Mouse (Mus musculus): ENCODE measurements around the gene Fam131c. TPM values are rescaled to one million over a fixed set of nuclear protein-coding genes. Genes with fewer than 3 reads are reported as not detected.

The Fam131c gene
- polyA plus RNA-seq (2016; fragmentation: Nextera tagmentation; extraction: Ambion mirVana), result 0.98 and 1.1 TPM in 2 replicates

- WGBS, result under 1% methylated on average over 58 of the region's 71 CpGs
- Histone ChIP-seq H3K27ac (no peak within 1 kb of the TSS), H3K9ac (peak within 1 kb of the TSS; percentile 72), H3K36me3 (no peaks in the 10 kb centered on the region), H3K4me3 (peak within 1 kb of the TSS; percentile 62), H3K9me3 (no peaks in the 10 kb centered on the region), H3K4me2 (replicated peaks) (peak within 1 kb of the TSS; percentile 100), H3K4me1 (0 out of 2 replicates have a peak, but pooled peaks cover 8% of the 10 kb centered on the region), H3K27me3 (peaks cover 60% of the 10 kb centered on the region)
- peak; percentile 3; the same call in 1 of the 2 replicates for ATAC-seq (ENCODE audit: insufficient number of reproducible peaks, insufficient read depth, low FRiP score, low TSS enrichment)
Observed at GRCm38 (mm10) chr4:141367997-141368791, at the start of gene Fam131c. Fam131c (plus strand) TSS chr4:141368220.

GRCm38 (mm10) chr4:141322526-141322925, 45.5 kb upstream of the Fam131c start:
- Histone ChIP-seq H3K27ac (no peak overlapping the region), H3K4me3 (no peak overlapping the region), H3K4me1 (peaks cover 9% of the 10 kb centered on the region; the same call in 1 of the 2 replicates), H3K27me3 (no peaks in the 10 kb centered on the region), H3K9me3 (no peaks in the 10 kb centered on the region), H3K36me3 (peaks cover 12% of the 10 kb centered on the region; the same call in 1 of the 2 replicates), H3K4me2 (replicated peaks) (no peak overlapping the region), H3K9ac (no peak overlapping the region)
- 84% methylated on average over 11 of the region's 11 CpGs for WGBS
- ATAC-seq (ENCODE audit: insufficient number of reproducible peaks, insufficient read depth, low FRiP score, low TSS enrichment), result no peak

GRCm38 (mm10) chr4:141324771-141325191, 43.2 kb upstream of the Fam131c start:
- Histone ChIP-seq H3K4me1 (peaks cover 9% of the 10 kb centered on the region; the same call in 1 of the 2 replicates), H3K27ac (no peak overlapping the region), H3K9me3 (no peaks in the 10 kb centered on the region), H3K4me3 (no peak overlapping the region), H3K9ac (no peak overlapping the region), H3K27me3 (no peaks in the 10 kb centered on the region), H3K36me3 (peaks cover 12% of the 10 kb centered on the region; the same call in 1 of the 2 replicates), H3K4me2 (replicated peaks) (no peak overlapping the region)
- 94% methylated on average over 6 of the region's 6 CpGs for WGBS
- no peak for ATAC-seq (ENCODE audit: insufficient number of reproducible peaks, insufficient read depth, low FRiP score, low TSS enrichment)

- Histone ChIP-seq H3K4me2 (replicated peaks) (no peak overlapping the region), H3K36me3 (peaks cover 12% of the 10 kb centered on the region; the same call in 1 of the 2 replicates), H3K27me3 (no peaks in the 10 kb centered on the region), H3K4me3 (no peak overlapping the region), H3K9me3 (no peaks in the 10 kb centered on the region), H3K27ac (peak overlapping the region; percentile 20; the same call in 1 of the 2 replicates), H3K4me1 (peaks cover 9% of the 10 kb centered on the region; the same call in 1 of the 2 replicates), H3K9ac (no peak overlapping the region)
- ATAC-seq (ENCODE audit: insufficient number of reproducible peaks, insufficient read depth, low FRiP score, low TSS enrichment), result no peak
- 19% methylated on average over 15 of the region's 15 CpGs for WGBS
Observed at GRCm38 (mm10) chr4:141325636-141326035, 42.4 kb upstream of the Fam131c start.

- Histone ChIP-seq H3K9me3 (no peaks in the 10 kb centered on the region), H3K4me1 (peaks cover 9% of the 10 kb centered on the region; the same call in 1 of the 2 replicates), H3K27ac (no peak overlapping the region), H3K9ac (no peak overlapping the region), H3K4me2 (replicated peaks) (no peak overlapping the region), H3K4me3 (no peak overlapping the region), H3K27me3 (no peaks in the 10 kb centered on the region), H3K36me3 (peaks cover 1% of the 10 kb centered on the region; the same call in 1 of the 2 replicates)
- WGBS, result 57% methylated on average over 4 of the region's 4 CpGs
- ATAC-seq (ENCODE audit: insufficient number of reproducible peaks, insufficient read depth, low FRiP score, low TSS enrichment), result no peak
Observed at GRCm38 (mm10) chr4:141327075-141327474, 40.9 kb upstream of the Fam131c start.

- Histone ChIP-seq H3K9ac (no peak overlapping the region), H3K27me3 (no peaks in the 10 kb centered on the region), H3K4me2 (replicated peaks) (no peak overlapping the region), H3K27ac (no peak overlapping the region), H3K36me3 (no peaks in the 10 kb centered on the region; the same call in 1 of the 2 replicates), H3K4me1 (peaks cover 13% of the 10 kb centered on the region), H3K4me3 (no peak overlapping the region), H3K9me3 (no peaks in the 10 kb centered on the region)
- no peak for ATAC-seq (ENCODE audit: insufficient number of reproducible peaks, insufficient read depth, low FRiP score, low TSS enrichment)
- 85% methylated on average over 9 of the region's 9 CpGs for WGBS
Observed at GRCm38 (mm10) chr4:141328742-141329141, 39.3 kb upstream of the Fam131c start.

- Histone ChIP-seq H3K4me3 (no peak overlapping the region), H3K36me3 (no peaks in the 10 kb centered on the region), H3K9ac (no peak overlapping the region), H3K27me3 (no peaks in the 10 kb centered on the region), H3K27ac (no peak overlapping the region), H3K4me1 (peaks cover 18% of the 10 kb centered on the region), H3K9me3 (no peaks in the 10 kb centered on the region), H3K4me2 (replicated peaks) (no peak overlapping the region)
- ATAC-seq (ENCODE audit: insufficient number of reproducible peaks, insufficient read depth, low FRiP score, low TSS enrichment), result no peak
- 50% methylated on average over 12 of the region's 12 CpGs for WGBS
Observed at GRCm38 (mm10) chr4:141329968-141330367, 38.1 kb upstream of the Fam131c start.

GRCm38 (mm10) chr4:141331446-141331845, 36.6 kb upstream of the Fam131c start:
- ATAC-seq (ENCODE audit: insufficient number of reproducible peaks, insufficient read depth, low FRiP score, low TSS enrichment), result no peak
- H3K27me3 ChIP-seq, result no peaks in the 10 kb centered on the region
- H3K9ac ChIP-seq, result no peak overlapping the region
- no peaks in the 10 kb centered on the region for H3K36me3 ChIP-seq
- no peak overlapping the region for H3K4me2 ChIP-seq (replicated peaks)
- 96% methylated on average over 2 of the region's 2 CpGs for WGBS
- no peaks in the 10 kb centered on the region for H3K9me3 ChIP-seq
- no peak overlapping the region for H3K4me3 ChIP-seq
- H3K27ac ChIP-seq, result no peak overlapping the region
- H3K4me1 ChIP-seq, result peaks cover 18% of the 10 kb centered on the region

- WGBS, result 59% methylated on average over 7 of the region's 7 CpGs
- Histone ChIP-seq H3K36me3 (no peaks in the 10 kb centered on the region), H3K9me3 (no peaks in the 10 kb centered on the region), H3K4me1 (peaks cover 18% of the 10 kb centered on the region), H3K9ac (no peak overlapping the region), H3K27me3 (no peaks in the 10 kb centered on the region), H3K4me2 (replicated peaks) (no peak overlapping the region), H3K27ac (no peak overlapping the region), H3K4me3 (no peak overlapping the region)
- no peak for ATAC-seq (ENCODE audit: insufficient number of reproducible peaks, insufficient read depth, low FRiP score, low TSS enrichment)
Observed at GRCm38 (mm10) chr4:141332258-141332657, 35.8 kb upstream of the Fam131c start.

- ATAC-seq (ENCODE audit: insufficient number of reproducible peaks, insufficient read depth, low FRiP score, low TSS enrichment), result no peak
- Histone ChIP-seq H3K9ac (no peak overlapping the region), H3K4me2 (replicated peaks) (no peak overlapping the region), H3K4me3 (no peak overlapping the region), H3K36me3 (no peaks in the 10 kb centered on the region), H3K4me1 (peaks cover 40% of the 10 kb centered on the region), H3K9me3 (no peaks in the 10 kb centered on the region), H3K27me3 (no peaks in the 10 kb centered on the region), H3K27ac (peak overlapping the region; percentile 57; the same call in 1 of the 2 replicates)
- 58% methylated on average over 5 of the region's 5 CpGs for WGBS
Observed at GRCm38 (mm10) chr4:141334695-141335094, 33.3 kb upstream of the Fam131c start.

GRCm38 (mm10) chr4:141335263-141335796, 32.7 kb upstream of the Fam131c start:
- peak; percentile 42; the same call in 1 of the 2 replicates for ATAC-seq (ENCODE audit: insufficient number of reproducible peaks, insufficient read depth, low FRiP score, low TSS enrichment)
- Histone ChIP-seq H3K27me3 (peaks cover 4% of the 10 kb centered on the region; the same call in 1 of the 2 replicates), H3K4me1 (peaks cover 40% of the 10 kb centered on the region), H3K4me3 (no peak overlapping the region), H3K9ac (no peak overlapping the region), H3K36me3 (no peaks in the 10 kb centered on the region), H3K9me3 (no peaks in the 10 kb centered on the region), H3K27ac (peak overlapping the region; percentile 57), H3K4me2 (replicated peaks) (no peak overlapping the region)
- 7% methylated on average over 3 of the region's 3 CpGs for WGBS

All from embryonic facial prominence, embryonic 12.5 days (tissue).